Mouse (Mus musculus): ENCODE results near the gene Tbxas1. TPM values are rescaled to one million over a fixed set of nuclear protein-coding genes. Genes with fewer than 3 reads are reported as not detected.

Tbxas1 gene
- polyA plus RNA-seq, 1 experiment from 2014 or later, result 1.7 TPM

DNA sequence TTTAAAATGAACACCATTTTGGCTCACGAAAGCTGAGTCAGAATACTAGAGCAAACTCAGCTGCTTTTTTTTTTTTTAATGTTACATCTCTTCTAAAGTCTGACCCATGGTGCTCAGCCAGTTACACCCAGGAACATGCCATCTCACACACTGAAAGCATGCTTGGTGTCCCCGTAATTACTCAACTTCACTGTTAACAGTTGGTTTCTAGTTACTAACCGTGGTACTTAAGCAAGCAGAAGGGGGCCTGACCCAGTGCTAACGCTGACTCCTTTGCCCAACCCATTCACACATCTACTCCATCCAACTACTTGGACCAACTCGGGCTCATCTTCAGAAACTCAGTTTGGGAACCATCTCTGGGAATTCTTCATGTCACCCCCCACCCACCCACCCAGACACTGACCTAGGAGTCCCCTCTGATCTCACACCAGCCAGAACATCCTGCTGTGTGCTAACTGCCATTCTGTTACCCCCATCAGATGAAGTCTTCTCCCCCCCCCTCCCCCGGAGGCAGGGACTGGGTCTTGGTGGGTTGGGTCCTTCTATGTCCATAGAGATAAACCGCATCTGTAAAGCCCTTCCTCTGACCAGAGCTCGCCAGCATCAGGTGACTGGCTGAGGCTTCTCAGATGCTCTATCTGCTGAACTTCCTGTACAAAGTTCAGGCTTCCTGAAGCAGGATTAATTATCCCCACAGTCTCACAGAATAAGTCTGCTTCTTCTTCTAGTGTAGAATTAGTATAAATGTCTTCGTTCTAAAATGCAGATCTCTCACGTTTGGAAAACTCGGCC is 105.9 kb downstream of the Tbxas1 start:
- Histone ChIP-seq H3K36me3 (ENCODE audit: control insufficient read depth, insufficient read depth, low read length) (no peaks in the 10 kb centered on the region), H3K27ac (ENCODE audit: low read depth, low read length) (no peak overlapping the region), H3K4me1 (ENCODE audit: control insufficient read depth, insufficient read depth, low read length) (peaks cover 13% of the 10 kb centered on the region; the same call in 1 of the 2 replicates), H3K9ac (ENCODE audit: low read depth, low read length) (no peak overlapping the region), H3K4me2 (no peak overlapping the region), H3K9me3 (replicated peaks; ENCODE audit: control insufficient read depth, low read length) (no peaks in the 10 kb centered on the region), H3K27me3 (ENCODE audit: control insufficient read depth, insufficient read depth, low read length) (no peaks in the 10 kb centered on the region), H3K4me3 (ENCODE audit: low read depth, low read length) (no peak overlapping the region)
- ATAC-seq (replicated peaks; ENCODE audit: insufficient number of reproducible peaks, low FRiP score, low TSS enrichment), result no peak; the same call in 1 of the 2 replicates
- 53% methylated on average over 11 of the region's 11 CpGs for WGBS (ENCODE audit: insufficient replicate concordance)

DNA sequence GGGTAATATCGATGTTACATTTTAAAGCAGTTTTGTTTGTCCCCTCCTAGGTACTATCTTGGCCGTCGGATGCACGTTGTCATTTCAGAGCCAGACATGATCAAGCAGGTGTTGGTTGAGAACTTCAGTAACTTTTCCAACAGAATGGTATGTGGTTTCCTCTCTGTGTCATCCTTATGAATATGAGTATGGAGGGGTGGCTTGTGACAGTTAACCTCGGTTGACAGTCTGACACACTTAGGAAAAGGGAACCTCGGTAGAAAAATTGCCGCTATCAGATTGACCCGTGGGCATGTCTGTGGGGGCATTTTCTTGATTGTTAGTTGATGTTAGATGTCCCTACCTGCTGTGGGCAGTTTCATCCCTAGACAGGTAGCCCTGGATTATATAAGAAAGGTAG is 106.9 kb downstream of the Tbxas1 start:
- Histone ChIP-seq H3K4me1 (ENCODE audit: control insufficient read depth, insufficient read depth, low read length) (peaks cover 13% of the 10 kb centered on the region; the same call in 1 of the 2 replicates), H3K36me3 (ENCODE audit: control insufficient read depth, insufficient read depth, low read length) (no peaks in the 10 kb centered on the region), H3K9ac (ENCODE audit: low read depth, low read length) (no peak overlapping the region), H3K4me2 (no peak overlapping the region), H3K9me3 (replicated peaks; ENCODE audit: control insufficient read depth, low read length) (no peaks in the 10 kb centered on the region), H3K27ac (ENCODE audit: low read depth, low read length) (no peak overlapping the region), H3K27me3 (ENCODE audit: control insufficient read depth, insufficient read depth, low read length) (no peaks in the 10 kb centered on the region), H3K4me3 (ENCODE audit: low read depth, low read length) (no peak overlapping the region)
- ATAC-seq (replicated peaks; ENCODE audit: insufficient number of reproducible peaks, low FRiP score, low TSS enrichment), result no peak
- 88% methylated on average over 8 of the region's 8 CpGs for WGBS (ENCODE audit: insufficient replicate concordance)

DNA sequence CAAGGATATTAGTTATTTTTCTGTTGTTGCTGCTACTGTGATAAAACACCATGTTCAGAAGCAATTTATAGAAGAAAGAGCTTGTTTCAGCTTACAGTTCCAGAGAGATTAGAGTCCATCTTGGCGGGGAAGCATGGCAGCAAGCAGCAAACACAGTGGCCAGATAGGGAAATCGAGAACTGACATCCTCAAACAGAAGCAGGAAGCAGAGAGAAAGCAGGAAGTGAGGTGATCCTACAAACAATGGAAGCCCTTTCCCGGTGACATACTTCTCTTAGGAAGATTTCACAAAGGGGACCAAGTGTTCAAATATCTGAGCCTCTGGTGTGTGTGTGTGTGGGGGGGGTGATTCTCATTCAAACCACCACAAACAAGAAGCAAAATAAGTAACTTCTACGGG is 107.5 kb downstream of the Tbxas1 start:
- H3K27ac ChIP-seq (ENCODE audit: low read depth, low read length), result no peak overlapping the region
- 60% methylated on average over 4 of the region's 4 CpGs for WGBS (ENCODE audit: insufficient replicate concordance)

DNA sequence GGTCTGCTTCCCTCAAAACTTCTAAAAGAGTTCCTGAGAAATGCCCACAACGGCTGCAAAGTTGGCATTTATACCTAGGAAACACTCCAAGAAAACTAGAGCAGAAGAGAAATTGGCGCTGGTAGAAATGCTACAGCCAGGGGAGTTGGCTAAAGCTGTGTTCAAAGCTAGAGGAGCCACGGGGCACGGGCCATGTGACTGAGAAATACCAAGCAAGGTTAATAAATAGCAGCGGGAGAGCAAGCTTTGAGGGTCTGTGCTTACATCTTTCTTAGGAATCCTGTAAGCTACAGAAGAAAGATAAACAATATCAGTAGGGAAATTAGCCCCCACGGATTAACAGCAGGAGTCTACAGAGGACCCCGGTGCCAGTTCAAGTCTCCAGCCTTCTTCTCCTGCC is 107.9 kb downstream of the Tbxas1 start:
- WGBS (ENCODE audit: insufficient replicate concordance), result 48% methylated on average over 7 of the region's 7 CpGs

More for the DNA sequence above, 107.5 kb downstream of the Tbxas1 start:
- Histone ChIP-seq H3K36me3 (ENCODE audit: control insufficient read depth, insufficient read depth, low read length) (no peaks in the 10 kb centered on the region), H3K4me3 (ENCODE audit: low read depth, low read length) (no peak overlapping the region), H3K27me3 (ENCODE audit: control insufficient read depth, insufficient read depth, low read length) (no peaks in the 10 kb centered on the region), H3K9ac (ENCODE audit: low read depth, low read length) (no peak overlapping the region), H3K4me2 (no peak overlapping the region), H3K9me3 (replicated peaks; ENCODE audit: control insufficient read depth, low read length) (no peaks in the 10 kb centered on the region), H3K4me1 (ENCODE audit: control insufficient read depth, insufficient read depth, low read length) (peaks cover 13% of the 10 kb centered on the region; the same call in 1 of the 2 replicates)
- no peak for ATAC-seq (replicated peaks; ENCODE audit: insufficient number of reproducible peaks, low FRiP score, low TSS enrichment)

DNA sequence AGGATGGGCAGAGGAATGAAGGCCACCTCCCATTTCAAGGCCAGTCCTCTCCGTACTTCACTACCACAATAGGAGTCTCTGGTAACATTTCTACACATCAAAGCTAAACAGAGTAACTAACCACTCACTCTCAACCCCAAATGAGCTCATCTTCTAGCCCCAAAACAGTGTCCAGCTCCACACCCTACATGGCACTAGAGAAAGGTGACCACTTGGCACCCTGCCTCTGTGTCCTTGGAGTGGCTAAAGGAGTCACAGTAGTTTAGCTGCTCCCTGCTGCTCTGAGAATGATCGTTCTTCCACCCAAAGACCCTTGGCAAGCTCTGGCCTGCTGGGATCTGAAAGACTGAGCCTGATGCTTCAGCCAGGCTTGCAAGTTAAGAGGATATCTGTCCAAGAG is 109.4 kb downstream of the Tbxas1 start:
- H3K27me3 ChIP-seq (ENCODE audit: control insufficient read depth, insufficient read depth, low read length), result no peaks in the 10 kb centered on the region
- no peak overlapping the region for H3K27ac ChIP-seq (ENCODE audit: low read depth, low read length)
- ATAC-seq (replicated peaks; ENCODE audit: insufficient number of reproducible peaks, low FRiP score, low TSS enrichment), result no peak
- no peak overlapping the region for H3K4me3 ChIP-seq (ENCODE audit: low read depth, low read length)
- H3K36me3 ChIP-seq (ENCODE audit: control insufficient read depth, insufficient read depth, low read length), result no peaks in the 10 kb centered on the region
- H3K9ac ChIP-seq (ENCODE audit: low read depth, low read length), result no peak overlapping the region
- WGBS (ENCODE audit: insufficient replicate concordance), result 73% methylated on average over 2 of the region's 2 CpGs
- no peak overlapping the region for H3K4me2 ChIP-seq
- H3K9me3 ChIP-seq (replicated peaks; ENCODE audit: control insufficient read depth, low read length), result no peaks in the 10 kb centered on the region
- H3K4me1 ChIP-seq (ENCODE audit: control insufficient read depth, insufficient read depth, low read length), result peaks cover 13% of the 10 kb centered on the region; the same call in 1 of the 2 replicates

More for the DNA sequence above, 107.9 kb downstream of the Tbxas1 start:
- Histone ChIP-seq H3K27me3 (ENCODE audit: control insufficient read depth, insufficient read depth, low read length) (no peaks in the 10 kb centered on the region), H3K36me3 (ENCODE audit: control insufficient read depth, insufficient read depth, low read length) (no peaks in the 10 kb centered on the region), H3K4me2 (no peak overlapping the region), H3K27ac (ENCODE audit: low read depth, low read length) (no peak overlapping the region), H3K9ac (ENCODE audit: low read depth, low read length) (no peak overlapping the region), H3K4me1 (ENCODE audit: control insufficient read depth, insufficient read depth, low read length) (peaks cover 13% of the 10 kb centered on the region; the same call in 1 of the 2 replicates), H3K9me3 (replicated peaks; ENCODE audit: control insufficient read depth, low read length) (no peaks in the 10 kb centered on the region), H3K4me3 (ENCODE audit: low read depth, low read length) (no peak overlapping the region)
- no peak for ATAC-seq (replicated peaks; ENCODE audit: insufficient number of reproducible peaks, low FRiP score, low TSS enrichment)

DNA sequence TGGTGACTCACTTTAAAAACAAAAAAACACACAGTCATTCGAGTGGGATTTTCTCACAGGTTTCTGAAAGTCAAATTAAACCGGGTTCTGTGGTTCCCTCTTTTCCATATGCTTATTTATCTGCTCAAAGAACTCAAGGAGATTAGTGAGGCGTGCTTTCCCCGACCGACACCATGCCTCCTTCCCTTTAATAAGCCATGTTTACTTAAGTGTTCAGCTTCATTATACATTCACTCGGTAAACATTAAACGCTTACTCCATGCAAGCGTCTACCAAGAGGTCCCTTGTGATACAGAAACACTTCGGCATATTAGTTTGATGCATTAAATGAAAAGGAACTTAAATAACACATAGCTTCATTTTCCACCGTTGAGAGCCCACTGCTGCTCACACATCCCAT is 111.4 kb downstream of the Tbxas1 start:
- no peak for ATAC-seq (replicated peaks; ENCODE audit: insufficient number of reproducible peaks, low FRiP score, low TSS enrichment)
- Histone ChIP-seq H3K4me2 (no peak overlapping the region), H3K9ac (ENCODE audit: low read depth, low read length) (no peak overlapping the region), H3K27ac (ENCODE audit: low read depth, low read length) (no peak overlapping the region), H3K4me3 (ENCODE audit: low read depth, low read length) (no peak overlapping the region), H3K36me3 (ENCODE audit: control insufficient read depth, insufficient read depth, low read length) (no peaks in the 10 kb centered on the region), H3K9me3 (replicated peaks; ENCODE audit: control insufficient read depth, low read length) (no peaks in the 10 kb centered on the region), H3K4me1 (ENCODE audit: control insufficient read depth, insufficient read depth, low read length) (peaks cover 7% of the 10 kb centered on the region; the same call in 1 of the 2 replicates), H3K27me3 (ENCODE audit: control insufficient read depth, insufficient read depth, low read length) (no peaks in the 10 kb centered on the region)
- WGBS (ENCODE audit: insufficient replicate concordance), result 66% methylated on average over 10 of the region's 10 CpGs

DNA sequence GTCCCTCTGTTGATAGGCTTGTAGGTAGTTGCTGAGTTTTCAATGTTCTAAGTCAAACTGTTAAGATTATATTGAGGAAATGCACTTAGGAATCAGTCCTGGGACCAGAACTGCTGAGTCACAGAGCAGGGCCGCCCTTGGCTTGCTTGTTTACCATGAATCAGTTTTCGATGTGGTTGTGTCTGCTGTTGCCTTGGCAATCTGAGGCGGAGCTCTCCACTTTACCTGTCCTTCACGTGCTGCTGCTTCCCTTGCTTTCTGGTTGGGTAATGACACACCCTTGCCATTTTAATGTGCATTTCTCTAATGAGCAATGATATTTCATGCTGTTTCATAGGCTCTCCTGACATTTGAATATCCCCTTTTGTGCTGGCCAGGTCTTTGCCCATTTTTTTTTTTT is 116.8 kb downstream of the Tbxas1 start:
- Histone ChIP-seq H3K9me3 (replicated peaks; ENCODE audit: control insufficient read depth, low read length) (no peaks in the 10 kb centered on the region), H3K4me3 (ENCODE audit: low read depth, low read length) (no peak overlapping the region), H3K27me3 (ENCODE audit: control insufficient read depth, insufficient read depth, low read length) (no peaks in the 10 kb centered on the region), H3K9ac (ENCODE audit: low read depth, low read length) (no peak overlapping the region), H3K4me1 (ENCODE audit: control insufficient read depth, insufficient read depth, low read length) (no peaks in the 10 kb centered on the region), H3K36me3 (ENCODE audit: control insufficient read depth, insufficient read depth, low read length) (no peaks in the 10 kb centered on the region), H3K4me2 (no peak overlapping the region), H3K27ac (ENCODE audit: low read depth, low read length) (no peak overlapping the region)
- no peak for ATAC-seq (replicated peaks; ENCODE audit: insufficient number of reproducible peaks, low FRiP score, low TSS enrichment)
- 39% methylated on average over 4 of the region's 4 CpGs for WGBS (ENCODE audit: insufficient replicate concordance)

DNA sequence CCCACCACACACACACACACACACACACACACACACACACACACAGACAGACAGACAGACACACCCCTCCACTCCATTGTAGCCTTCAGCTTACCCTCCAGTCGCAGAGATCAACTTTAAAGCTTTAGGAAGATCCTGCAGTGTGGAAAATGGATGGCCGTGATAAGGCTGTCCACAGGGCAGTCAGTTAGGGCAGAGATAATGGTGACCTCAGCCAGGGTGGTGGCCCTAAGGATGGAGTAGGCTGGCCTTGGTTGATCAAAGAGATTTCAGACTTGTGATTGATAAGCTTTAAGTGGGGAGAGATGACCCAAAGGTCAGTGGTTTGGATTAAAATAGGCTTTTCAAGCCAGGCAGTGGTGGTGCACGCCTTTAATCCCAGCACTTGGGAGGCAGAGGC is 120.6 kb downstream of the Tbxas1 start:
- Histone ChIP-seq H3K4me1 (ENCODE audit: control insufficient read depth, insufficient read depth, low read length) (no peaks in the 10 kb centered on the region), H3K9ac (ENCODE audit: low read depth, low read length) (no peak overlapping the region), H3K9me3 (replicated peaks; ENCODE audit: control insufficient read depth, low read length) (no peaks in the 10 kb centered on the region), H3K4me2 (no peak overlapping the region), H3K4me3 (ENCODE audit: low read depth, low read length) (no peak overlapping the region), H3K27ac (ENCODE audit: low read depth, low read length) (no peak overlapping the region), H3K27me3 (ENCODE audit: control insufficient read depth, insufficient read depth, low read length) (no peaks in the 10 kb centered on the region), H3K36me3 (ENCODE audit: control insufficient read depth, insufficient read depth, low read length) (no peaks in the 10 kb centered on the region)
- WGBS (ENCODE audit: insufficient replicate concordance), result 40% methylated on average over 3 of the region's 3 CpGs
- no peak for ATAC-seq (replicated peaks; ENCODE audit: insufficient number of reproducible peaks, low FRiP score, low TSS enrichment)

DNA sequence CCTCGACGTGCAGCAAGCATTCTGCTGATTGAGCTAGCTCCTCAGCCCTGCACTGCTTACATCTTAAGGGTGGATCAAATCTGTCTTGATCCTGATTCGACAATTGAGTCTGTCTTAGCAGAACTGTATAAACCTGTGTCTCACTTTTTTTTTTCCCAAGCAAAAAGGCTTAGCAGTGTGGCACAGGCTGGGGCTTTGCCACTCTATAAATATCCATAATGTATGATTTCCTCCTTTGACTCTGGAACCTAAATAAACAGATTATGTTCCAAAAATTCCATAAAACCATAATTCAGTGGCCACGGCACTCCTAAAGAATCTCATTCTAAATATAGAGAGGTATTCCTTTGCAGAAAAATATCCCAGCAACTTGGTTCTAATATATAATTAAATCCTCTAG is 122.6 kb downstream of the Tbxas1 start:
- Histone ChIP-seq H3K4me3 (ENCODE audit: low read depth, low read length) (no peak overlapping the region), H3K9ac (ENCODE audit: low read depth, low read length) (no peak overlapping the region), H3K27me3 (ENCODE audit: control insufficient read depth, insufficient read depth, low read length) (no peaks in the 10 kb centered on the region), H3K36me3 (ENCODE audit: control insufficient read depth, insufficient read depth, low read length) (no peaks in the 10 kb centered on the region), H3K27ac (ENCODE audit: low read depth, low read length) (no peak overlapping the region), H3K4me1 (ENCODE audit: control insufficient read depth, insufficient read depth, low read length) (no peaks in the 10 kb centered on the region), H3K4me2 (no peak overlapping the region), H3K9me3 (replicated peaks; ENCODE audit: control insufficient read depth, low read length) (no peaks in the 10 kb centered on the region)
- WGBS (ENCODE audit: insufficient replicate concordance), result 82% methylated on average over 4 of the region's 4 CpGs
- ATAC-seq (replicated peaks; ENCODE audit: insufficient number of reproducible peaks, low FRiP score, low TSS enrichment), result no peak

Data from heart, embryonic 11.5 days (tissue).